8 mouse cellular contexts compared by ENCODE assay signal in the genomic region with DNA sequence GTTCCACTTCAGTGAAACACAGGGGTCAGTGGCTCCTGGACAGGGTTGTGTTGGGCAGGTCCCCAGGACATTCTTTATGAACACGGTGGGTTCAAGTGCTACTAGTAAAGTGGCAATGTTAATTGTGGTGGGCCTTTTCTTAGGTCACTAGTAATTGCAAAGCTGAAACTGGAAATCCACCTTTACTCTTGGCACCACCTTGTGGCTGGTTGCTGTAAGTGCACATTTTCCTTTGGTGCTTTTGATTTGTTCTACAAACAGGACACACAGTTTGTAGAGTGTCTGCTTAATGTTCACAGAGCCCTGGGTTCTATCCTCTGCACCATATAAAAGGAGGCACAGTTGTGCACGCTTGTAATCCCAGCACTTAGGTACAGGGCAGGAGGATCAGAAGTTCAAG. TPM values are rescaled to one million over a fixed set of nuclear protein-coding genes. Genes with fewer than 3 reads are reported as not detected.
A peak's percentile ranks its signal among the peaks of the same experiment; 100 is the strongest.
DNase-seq lines count a peak whose midpoint lies in the region.

No protein-coding gene starts in this region.

- DNase-seq in R1 (ENCODE audit: low read depth, low spot score) = peak; percentile 54
- peak; percentile 76 for DNase-seq in cerebellum, adult 9-11 months
- DNase-seq in frontal cortex, postnatal 36 days (ENCODE audit: low spot score in 2 of 2) = peak; percentile 92 to 96
- DNase-seq in hindlimb bud, embryonic 11.5 days (ENCODE audit: extremely low spot score, low read depth, low spot score) = peak; percentile 28
- peak; percentile 82 for DNase-seq in left cerebral cortex, adult 11 months (ENCODE audit: low spot score)
- peak; percentile 96 for DNase-seq in lung, postnatal 36 days
- DNase-seq in right cerebral cortex, adult 2 months (ENCODE audit: low spot score in 2 of 2) = peak; percentile 97 to 98
- DNase-seq in urinary bladder, adult 2 months (ENCODE audit: low spot score) = peak; percentile 73

RNA-seq across cellular contexts. Expression of a gene that starts 32.7 kb away (rescaled TPM):
- polyA plus RNA-seq in urinary bladder, adult 2 months (2012; rRNA removed) = 4.9 and 5.3 TPM in 2 replicates

RNA-seq across cellular contexts. Expression of a gene that starts 35.9 kb away (rescaled TPM):
- polyA plus RNA-seq in urinary bladder, adult 2 months (2012; rRNA removed) = 98.0 and 99.0 TPM in 2 replicates

Comparison
In these comparisons a context has a peak if more than half of its experiments do, and no peak if none do; other contexts are left out.
1. Peak in every context shown above with its lines: DNase-seq.
2. DNase-seq: peak in every context shown above with its lines; median percentile 98 in right cerebral cortex, adult 2 months; 96 in lung, postnatal 36 days; 94 in frontal cortex, postnatal 36 days; 82 in left cerebral cortex, adult 11 months; 76 in cerebellum, adult 9-11 months; 73 in urinary bladder, adult 2 months; 54 in R1; 28 in hindlimb bud, embryonic 11.5 days.